Mouse (Mus musculus) cortical plate, adult 2 months (tissue): ENCODE measurements around the gene Pla2g4a. TPM values are rescaled to one million over a fixed set of nuclear protein-coding genes. Genes with fewer than 3 reads are reported as not detected.

Source experiments
- H3K27ac ChIP-seq: fragments of 200-500 bp; 2 replicates; pipeline ENCODE4 v1.5.1; 2012; ENCODE audit warnings: low read length, control low read depth, inconsistent platforms; ENCODE audit not compliant: insufficient read depth
- H3K4me1 ChIP-seq: fragments of 200-500 bp; 2 replicates; pipeline ENCODE4 v1.6.1; 2011; ENCODE audit warnings: low read length; ENCODE audit not compliant: control insufficient read depth, insufficient read depth
- H3K4me3 ChIP-seq: fragments of 200-500 bp; 2 replicates; pipeline ENCODE4 v1.5.1; 2011; ENCODE audit warnings: mild to moderate bottlenecking, low read length, control low read depth; ENCODE audit not compliant: insufficient read depth
- CTCF ChIP-seq: fragments of 200-500 bp; IDR thresholded peaks from 2 replicates; pipeline ENCODE4 v1.5.1; 2011; ENCODE audit warnings: mild to moderate bottlenecking, control low read depth, low read length; ENCODE audit not compliant: insufficient read depth; ENCODE audit errors: extremely low read depth
- POLR2A ChIP-seq: fragments of 200-500 bp; IDR thresholded peaks from 2 replicates; pipeline ENCODE4 v1.6.1; 2011; ENCODE audit warnings: mild to moderate bottlenecking, low read length, control low read depth; ENCODE audit not compliant: insufficient read depth; ENCODE audit errors: extremely low read depth
- polyA plus RNA-seq: library from polyadenylated mRNA; depleted of rRNA; stranded (reverse); fragments of >200 nt; gene quantifications from 2 replicates; pipeline ENCODE4 v1.2.3, GENCODE M21; 2012; rRNA removed

Pla2g4a gene
- 3.0 and 4.6 TPM in 2 replicates for polyA plus RNA-seq

DNA sequence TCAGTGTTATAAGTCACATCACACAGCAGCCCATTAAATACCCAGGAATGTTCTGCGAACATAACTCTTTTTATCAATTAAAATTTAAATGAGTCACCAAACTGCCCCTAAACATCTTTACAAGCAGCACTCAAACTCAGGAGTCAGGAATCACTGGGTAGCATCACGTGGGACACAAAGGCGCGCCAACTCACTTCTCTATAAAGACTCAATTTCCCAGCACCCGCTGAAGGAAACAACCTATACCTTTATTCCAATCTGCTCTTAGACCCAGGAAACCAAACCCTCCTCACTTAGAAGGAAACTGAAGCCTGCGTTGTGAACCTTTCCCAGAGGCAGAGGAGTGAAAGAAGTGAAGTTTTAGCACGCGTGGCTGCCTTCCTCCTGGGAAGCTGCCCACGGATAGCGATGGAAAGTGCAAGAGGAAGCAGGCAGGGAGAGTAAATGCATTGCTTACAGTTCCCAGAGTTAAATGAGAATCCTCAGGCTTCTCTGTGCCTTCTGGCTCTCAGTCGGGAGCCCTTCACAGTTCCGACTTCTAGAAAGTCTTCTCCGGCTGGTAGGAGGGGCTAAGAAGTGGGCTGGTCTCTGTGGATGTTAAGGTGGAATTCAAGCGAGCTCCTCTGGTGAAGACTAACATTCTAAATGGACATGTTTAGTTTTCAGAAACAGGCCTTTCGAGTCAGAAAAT is at the start of gene Pla2g4a:
Gene Pla2g4a, minus strand, starts transcription at position 557 of the 691 bp plus-strand sequence.
- Histone ChIP-seq H3K4me1 (peaks cover 3% of the 10 kb centered on the region; the same call in 1 of the 2 replicates), H3K4me3 (peak within 1 kb of the TSS; percentile 54), H3K27ac (no peak within 1 kb of the TSS)
- TF ChIP-seq POLR2A, result no peak
- no peak for TF ChIP-seq CTCF

DNA sequence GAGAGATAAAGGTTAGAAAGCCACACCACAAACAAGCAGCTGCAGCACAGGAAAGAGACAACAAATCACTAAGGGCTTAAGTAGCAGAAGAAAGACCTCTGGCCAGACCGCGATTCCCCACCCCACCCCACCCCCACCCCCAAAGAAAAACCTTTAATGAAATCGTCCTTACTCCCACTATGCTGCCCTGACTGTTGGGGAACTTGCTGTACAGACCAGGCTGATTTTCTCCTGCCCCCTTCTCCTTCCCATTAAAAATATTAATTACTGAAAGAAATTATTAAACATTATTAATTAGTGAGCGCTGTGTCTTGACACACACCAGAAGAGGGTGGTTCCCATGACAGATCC is 49.5 kb upstream of the Pla2g4a start:
- H3K27ac ChIP-seq, result no peak overlapping the region
- H3K4me1 ChIP-seq, result no peaks in the 10 kb centered on the region
- no peak overlapping the region for H3K4me3 ChIP-seq
- TF ChIP-seq POLR2A, result no peak
- no peak for TF ChIP-seq CTCF

DNA sequence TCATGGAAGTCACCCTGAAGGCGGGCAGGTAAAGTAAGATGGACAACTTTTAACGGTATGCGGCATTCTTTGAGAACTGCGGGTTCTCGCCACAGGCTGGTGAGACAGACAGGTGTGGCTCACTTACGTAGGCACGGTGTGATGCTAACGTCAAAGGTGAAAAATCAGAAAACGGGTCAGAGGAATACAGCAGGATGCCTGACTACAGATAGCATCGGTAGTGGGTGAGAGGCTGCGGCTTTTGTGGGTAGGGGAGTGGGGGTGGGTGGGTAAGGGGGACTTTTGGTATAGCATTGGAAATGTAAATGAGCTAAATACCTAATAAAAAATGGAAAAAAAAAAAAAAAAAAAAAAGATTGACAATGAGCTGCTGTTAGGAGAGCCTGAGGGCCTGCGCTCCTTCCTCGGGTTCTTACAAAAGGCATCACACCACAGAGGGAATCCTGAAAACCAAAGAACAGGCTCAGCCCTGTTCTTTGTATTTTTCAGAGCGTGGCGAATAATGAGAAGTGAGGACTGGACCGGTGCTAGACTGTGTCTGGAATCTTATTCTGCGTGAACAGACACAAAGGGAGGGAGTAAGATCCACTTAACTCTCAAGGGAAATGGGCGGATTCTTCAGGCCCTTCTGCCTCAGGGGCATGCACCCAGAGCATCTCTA is 49.0 kb upstream of the Pla2g4a start:
- Histone ChIP-seq H3K4me1 (no peaks in the 10 kb centered on the region), H3K4me3 (no peak overlapping the region), H3K27ac (no peak overlapping the region)
- TF ChIP-seq CTCF (no peak), POLR2A (no peak)

DNA sequence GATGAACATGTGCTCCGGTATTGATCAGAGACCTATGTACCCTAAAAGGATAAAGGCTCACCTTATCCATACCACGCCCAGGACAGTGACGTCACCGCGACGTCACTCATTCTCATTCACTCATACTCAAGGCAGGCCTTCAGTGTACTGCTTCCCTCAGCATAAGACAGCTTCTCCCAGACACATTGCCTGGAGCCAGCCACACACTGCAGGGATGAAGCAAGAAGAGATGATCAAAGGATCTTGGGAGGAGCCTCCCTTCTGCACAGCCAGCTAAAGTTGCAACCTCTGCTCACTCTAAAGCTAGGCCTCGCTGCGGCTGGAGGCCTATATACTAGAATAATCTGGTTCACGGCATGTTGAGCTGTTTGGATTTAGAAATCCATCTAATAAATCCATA is 48.0 kb upstream of the Pla2g4a start:
- TF ChIP-seq POLR2A (no peak), CTCF (no peak)
- Histone ChIP-seq H3K27ac (no peak overlapping the region), H3K4me1 (no peaks in the 10 kb centered on the region), H3K4me3 (no peak overlapping the region)

- Histone ChIP-seq H3K4me1 (no peaks in the 10 kb centered on the region), H3K27ac (no peak overlapping the region), H3K4me3 (no peak overlapping the region)
- TF ChIP-seq POLR2A, result no peak
- TF ChIP-seq CTCF, result no peak
Observed at GRCm38 (mm10) chr1:149975626-149976025, 14.5 kb upstream of the Pla2g4a start.

- peaks cover 1% of the 10 kb centered on the region; the same call in 1 of the 2 replicates for H3K4me1 ChIP-seq
- no peak overlapping the region for H3K27ac ChIP-seq
- no peak overlapping the region for H3K4me3 ChIP-seq
- TF ChIP-seq POLR2A (no peak), CTCF (no peak)
Observed at GRCm38 (mm10) chr1:149965826-149966225, 4.7 kb upstream of the Pla2g4a start.

GRCm38 (mm10) chr1:149961425-149962303 is 574 bp upstream of the Pla2g4a start:
- H3K4me3 ChIP-seq, result peak overlapping the region; percentile 54; the same call in 1 of the 2 replicates
- no peak overlapping the region for H3K27ac ChIP-seq
- TF ChIP-seq POLR2A, result no peak
- no peak for TF ChIP-seq CTCF
- peaks cover 3% of the 10 kb centered on the region; the same call in 1 of the 2 replicates for H3K4me1 ChIP-seq

- no peak for TF ChIP-seq POLR2A
- no peak for TF ChIP-seq CTCF
- peaks cover 3% of the 10 kb centered on the region; the same call in 1 of the 2 replicates for H3K4me1 ChIP-seq
- H3K27ac ChIP-seq, result no peak overlapping the region
- no peak overlapping the region; the same call in 1 of the 2 replicates for H3K4me3 ChIP-seq
Observed at GRCm38 (mm10) chr1:149960251-149960650, 839 bp downstream of the Pla2g4a start.

- Histone ChIP-seq H3K4me1 (peaks cover 3% of the 10 kb centered on the region; the same call in 1 of the 2 replicates), H3K4me3 (no peak overlapping the region), H3K27ac (no peak overlapping the region)
- TF ChIP-seq POLR2A (no peak), CTCF (no peak)
Observed at GRCm38 (mm10) chr1:149959069-149959468, 2.0 kb downstream of the Pla2g4a start.
